Mouse (Mus musculus) mouse embryonic stem cell (cell line): ENCODE measurements around the gene Minpp1.

Experiments
- in situ Hi-C, 2 experiments: fragments of 300-500 bp; cut with MboI; formaldehyde crosslinking; loops; 1 replicate in 1 of 2; 3 replicates in 1 of 2; pipeline ENCODE4 v1.14.3; 2019 to 2020; ENCODE audit warnings: low sequenced_read_pairs in 2 of 2, low pct_unique_long_range_greater_than_20kb in 1 of 2, mixed read lengths in 1 of 2; ENCODE audit not compliant: unreplicated experiment in 1 of 2

Gene Minpp1

DNA sequence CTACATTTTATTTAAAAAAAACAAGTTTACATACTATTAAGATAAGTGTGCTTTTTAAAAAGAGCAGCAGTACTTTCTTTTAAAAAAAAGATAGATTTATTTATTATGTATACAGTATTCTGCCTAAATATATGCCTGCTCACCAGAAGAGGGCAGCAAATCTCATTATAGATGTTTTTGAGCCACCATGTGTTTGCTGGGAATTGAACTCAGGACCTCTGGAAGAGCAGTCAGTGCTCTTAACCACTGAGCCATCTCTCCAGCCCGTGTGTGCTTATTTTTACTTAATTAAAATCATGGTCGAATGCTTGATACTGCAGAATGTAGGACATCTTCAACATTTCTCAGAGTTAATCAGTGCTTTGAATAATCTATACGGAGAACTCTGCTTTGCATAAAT, 35.9 kb downstream of the Minpp1 start:
- in situ Hi-C loops = no loop called here

DNA sequence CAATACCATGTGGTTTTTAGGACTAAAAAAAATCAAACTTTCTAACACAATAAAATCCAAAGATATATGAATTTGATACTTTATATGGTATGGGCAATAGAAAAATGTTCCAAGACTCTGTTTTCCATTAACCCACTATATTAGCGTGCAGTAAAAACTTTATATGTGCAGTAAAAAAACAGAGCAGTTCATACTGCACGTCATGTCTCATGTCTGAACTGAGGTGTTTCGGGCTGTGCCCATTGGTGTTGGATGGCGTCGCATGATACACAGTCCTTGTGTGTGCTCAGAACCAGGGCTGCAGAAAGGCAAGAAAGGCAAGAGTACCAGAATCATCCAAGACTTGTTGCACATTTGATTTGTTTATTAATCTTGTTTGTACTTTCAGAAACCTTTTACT, 36.7 kb downstream of the Minpp1 start:
- in situ Hi-C loops = no loop called here

DNA sequence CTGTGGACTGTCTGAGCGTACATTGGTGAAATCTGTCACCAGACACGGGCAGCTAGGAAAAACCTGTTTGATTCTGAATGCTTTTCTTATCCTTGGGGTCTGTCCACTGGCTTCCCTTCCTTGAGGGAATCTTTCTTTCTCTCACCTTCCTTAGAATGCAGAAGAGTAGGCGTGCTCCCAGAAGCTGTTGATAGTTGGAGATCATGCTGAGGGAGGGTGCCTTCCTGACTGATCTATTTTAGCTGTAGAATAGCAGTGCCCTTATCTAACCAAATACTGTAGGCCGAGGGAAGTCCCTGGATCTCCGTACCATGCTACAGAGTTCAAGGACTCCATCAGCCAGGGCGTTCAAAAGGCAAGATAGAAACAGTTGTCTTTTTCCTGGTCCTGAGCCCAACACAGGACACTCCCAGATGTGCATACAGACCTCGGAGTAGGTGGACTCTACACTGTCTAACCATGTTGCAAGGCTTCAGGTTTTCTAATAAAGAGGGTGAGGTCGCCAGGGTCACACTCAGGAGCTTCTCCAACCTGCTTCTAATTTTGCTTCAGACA, 37.3 kb downstream of the Minpp1 start:
- in situ Hi-C loops = no loop called here

DNA sequence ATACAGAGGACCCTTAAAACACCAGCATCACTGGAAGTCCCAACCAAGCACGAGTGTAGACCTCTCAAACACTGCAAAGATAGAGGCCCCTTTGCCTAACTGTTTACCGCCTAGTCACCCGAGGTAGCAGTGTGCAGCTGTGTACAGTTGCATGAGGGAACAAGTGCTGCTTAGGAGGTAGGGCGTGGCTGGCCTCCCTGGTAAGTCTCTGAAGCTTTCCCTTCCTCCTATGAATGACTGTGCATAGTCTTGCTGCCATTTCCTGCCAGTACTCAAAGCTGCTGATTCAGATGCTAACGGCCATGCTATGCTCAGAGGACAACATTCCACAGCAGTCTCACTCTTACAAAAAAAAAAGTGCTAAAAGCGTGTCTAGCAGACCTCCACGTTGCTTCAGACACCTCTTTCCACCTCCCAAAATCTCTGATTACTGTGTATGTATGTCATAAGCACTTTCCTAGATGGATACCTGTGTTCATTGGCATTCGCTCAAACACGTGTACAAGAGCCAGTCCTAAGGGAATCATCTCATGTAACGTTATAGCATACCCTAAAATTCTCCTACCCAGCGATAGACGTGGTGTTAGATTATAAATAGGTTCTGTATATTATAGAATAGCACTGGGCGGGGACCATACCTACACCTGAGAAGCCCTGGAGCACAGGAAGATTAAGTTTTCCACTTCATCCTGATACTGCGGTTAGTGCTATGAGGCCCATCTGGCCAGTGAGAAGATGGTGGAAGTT, 38.4 kb downstream of the Minpp1 start:
- in situ Hi-C loops = no loop called here

DNA sequence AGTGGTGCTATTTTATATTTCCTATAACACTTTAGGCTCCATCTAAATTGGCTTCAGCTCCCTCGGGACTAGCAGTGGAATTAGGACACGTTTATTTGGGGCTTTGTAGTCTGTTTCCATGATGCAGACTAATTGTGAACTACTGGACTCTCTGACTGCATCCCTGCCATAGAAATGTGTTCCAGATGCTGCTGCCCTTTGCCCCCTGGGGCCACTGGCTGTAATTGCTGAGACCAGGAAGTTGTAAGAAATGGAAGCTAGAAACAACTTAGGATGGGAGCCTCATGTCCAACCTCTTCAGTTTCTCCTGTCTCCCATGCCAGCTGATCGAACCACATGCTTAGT, 38.9 kb downstream of the Minpp1 start:
- in situ Hi-C loops = no loop called here

DNA sequence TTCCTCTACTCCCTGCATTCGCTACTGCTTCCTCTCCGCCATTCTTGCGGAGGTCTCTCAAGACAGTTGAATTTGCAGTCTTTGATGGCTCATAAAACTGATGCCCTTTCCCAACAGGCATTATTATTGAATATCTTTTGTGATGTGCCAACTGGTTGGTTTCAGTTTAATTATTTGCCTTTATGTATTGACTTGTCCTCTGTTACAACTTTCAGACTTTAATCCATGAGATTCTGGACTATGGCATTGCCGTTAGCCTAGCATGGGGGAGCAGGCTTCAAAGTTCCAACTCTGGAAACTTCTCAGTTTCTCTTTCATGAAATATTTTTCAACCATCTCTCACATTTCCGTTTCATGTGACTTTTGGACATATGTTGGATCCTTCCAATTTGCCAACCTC, 41.6 kb downstream of the Minpp1 start:
- in situ Hi-C loops = no loop called here

DNA sequence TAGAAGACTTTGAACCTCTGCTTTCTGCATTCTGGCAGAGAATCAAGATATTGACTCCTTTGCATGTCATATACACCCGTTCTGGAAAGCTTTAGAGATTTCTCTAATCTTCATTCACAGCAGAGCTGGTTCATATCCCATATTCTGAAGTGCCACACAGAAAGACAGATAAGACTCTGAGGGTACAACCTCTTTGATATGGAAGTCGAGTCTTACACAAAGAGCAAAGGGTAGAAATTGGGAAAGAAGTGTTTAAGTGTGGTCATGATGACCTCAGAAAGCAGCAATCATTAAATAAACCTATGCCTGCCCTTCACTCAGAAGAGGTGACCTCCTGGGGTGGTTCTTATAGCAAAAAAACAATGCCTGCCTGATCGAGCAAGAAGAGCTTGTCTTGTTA, 43.2 kb downstream of the Minpp1 start:
- in situ Hi-C loops = no loop called here

DNA sequence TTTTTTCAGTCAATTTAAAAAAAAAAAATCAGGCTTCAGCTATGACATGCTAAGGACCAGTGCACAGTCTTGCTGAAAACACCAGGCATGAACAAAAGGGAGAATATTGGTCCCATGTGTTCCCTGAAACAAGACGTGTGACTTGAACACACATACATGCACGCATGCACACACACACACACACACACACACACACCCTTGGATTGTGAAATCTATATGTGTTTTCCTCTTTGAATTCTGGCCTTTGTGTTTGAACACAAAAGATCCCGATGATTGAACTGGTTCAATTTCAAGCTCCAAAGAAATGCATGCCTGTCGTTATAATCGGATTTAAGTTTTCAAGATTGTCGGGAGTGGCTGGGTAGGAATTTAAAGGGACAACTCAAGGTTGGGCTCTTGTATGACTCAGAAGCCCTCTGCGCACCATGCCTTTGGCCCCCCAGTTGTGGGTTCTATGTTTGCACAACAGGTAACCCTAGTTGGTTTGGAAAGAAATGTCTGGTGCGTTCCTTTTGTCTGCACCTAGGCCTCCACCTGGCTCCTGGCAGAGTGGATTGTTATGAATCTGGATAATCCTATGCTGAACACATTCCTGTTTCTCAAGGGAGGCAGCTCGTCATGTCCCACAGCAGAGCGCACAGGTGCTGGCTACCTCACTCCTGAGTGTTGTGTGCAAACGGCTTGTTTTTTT, 43.8 kb downstream of the Minpp1 start:
- in situ Hi-C loops = no loop called here

DNA sequence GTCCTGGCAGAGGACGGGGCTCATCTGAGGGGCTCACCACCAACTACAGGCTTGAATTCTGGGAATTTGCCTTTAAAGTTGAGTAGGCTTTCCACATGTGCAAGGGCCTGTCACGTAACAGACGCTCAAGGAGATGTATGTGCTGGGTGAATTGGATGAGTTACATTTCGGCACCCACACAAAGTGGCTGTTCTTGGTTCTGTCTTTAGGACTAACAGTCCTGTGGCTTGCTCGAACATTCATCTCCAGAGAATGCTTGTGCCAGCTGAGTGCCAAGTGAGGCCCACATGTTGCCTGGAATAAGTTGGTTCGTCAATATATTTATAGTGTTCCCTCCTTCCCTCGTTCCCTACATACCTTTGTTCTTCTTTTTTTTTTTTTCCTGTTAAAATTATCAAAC, 44.7 kb downstream of the Minpp1 start:
- in situ Hi-C loops = no loop called here

DNA sequence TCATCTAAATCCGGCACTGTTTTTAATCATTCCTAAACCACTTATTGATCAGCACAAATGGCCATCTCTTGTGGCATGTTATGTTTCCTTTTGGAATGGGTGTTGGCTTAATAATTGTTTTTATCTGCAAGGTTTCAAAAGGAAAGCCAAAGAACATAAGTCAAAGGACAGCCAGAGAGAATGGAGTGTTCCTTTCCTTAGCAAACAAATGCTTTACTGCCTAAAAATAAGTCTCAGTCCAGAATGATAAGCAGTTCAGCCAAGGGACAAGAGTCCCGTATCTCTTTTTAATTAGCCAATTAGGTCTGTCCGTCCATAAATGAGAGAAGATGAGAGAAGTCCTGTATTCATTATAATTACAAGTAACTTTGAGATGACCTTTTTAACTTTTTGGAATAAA, 46.8 kb downstream of the Minpp1 start:
- in situ Hi-C loops = no loop called here

DNA sequence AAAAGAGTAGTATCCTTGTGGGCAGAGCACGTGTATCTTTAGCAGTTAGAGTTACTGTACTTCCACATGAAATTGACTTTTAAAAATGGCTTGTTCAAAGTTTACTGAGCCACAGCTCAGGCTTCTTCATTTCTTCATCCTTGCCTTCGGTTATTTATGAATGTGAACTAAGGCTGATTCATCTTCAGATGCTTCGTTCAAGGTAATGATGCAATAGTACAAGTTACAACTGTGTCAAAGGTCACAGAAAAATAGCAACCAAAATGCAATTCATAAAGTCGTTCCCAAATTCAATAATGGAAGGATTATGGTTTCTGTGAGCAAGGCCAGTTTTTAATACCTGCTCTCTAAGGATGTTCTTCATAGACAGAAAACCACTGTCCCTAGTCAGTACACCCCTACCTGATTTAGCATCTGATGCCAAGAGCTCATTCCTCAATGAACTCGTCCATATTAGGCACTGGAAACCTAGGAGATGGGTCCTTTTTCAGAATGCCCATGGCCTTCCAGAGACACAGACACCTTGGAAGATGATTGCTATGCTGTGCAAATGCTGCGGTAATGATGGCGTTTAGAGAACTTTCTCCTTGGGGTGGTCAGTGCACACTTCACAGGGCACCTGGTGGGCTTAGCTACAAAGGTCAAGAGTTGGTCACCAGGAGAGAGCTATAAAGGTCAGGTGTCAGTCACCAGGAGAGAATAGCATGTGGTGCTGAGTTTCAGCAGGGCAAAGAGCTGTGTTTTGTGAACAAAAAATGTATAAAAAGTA, 47.4 kb downstream of the Minpp1 start:
- in situ Hi-C loops = no loop called here

DNA sequence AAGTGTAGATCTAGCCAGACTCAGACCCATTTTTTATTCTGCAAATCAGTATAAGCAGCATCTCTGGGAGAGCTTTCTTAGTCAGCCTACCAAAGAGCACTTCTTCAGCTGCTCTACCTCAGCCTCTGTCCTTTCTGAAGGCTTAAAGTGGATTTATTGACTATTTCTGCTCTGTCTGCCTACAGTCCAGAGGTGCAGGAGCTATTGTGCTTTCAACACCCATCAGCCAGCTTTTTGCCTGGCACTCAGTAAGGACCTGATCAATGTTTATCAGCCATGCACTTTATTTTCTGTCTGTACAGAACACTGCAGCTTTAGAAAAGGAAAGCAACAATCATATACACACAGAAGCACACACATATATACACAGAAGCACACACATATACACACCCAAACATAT, 49.3 kb downstream of the Minpp1 start:
- in situ Hi-C loops = no loop called here

DNA sequence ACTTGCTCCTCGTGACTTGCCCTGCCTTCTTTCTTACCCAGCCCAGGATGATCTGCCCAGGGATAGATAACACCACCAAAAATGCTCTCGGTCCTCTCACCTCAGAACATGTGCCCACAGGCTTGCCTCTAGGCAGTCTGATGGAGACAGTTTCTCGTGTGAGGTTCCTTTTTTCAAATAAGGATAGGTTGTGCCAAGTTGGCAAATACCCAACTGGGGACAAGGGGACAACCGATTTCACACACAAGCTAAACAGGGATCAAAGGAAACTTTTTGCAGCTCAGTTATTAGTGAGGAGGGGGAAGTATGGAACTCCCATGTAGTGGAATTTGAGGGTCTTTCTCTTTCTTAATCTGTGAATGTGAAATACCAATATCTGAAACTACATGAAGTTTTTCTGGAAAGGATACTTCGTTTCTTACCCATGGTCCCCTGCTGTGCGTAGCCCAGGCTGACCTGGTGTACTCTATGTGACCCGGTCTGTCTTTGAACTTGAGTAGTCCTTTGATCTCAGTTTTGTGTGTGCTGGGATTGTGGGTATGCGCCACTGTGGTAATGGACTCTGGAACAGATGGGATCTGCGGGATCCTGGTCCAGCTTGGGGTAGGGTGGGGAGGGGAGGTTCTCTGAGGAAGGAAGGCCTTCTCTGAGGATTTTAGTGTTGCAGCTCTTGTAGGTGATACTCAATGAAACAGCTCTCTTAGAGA, 57.4 kb downstream of the Minpp1 start:
- in situ Hi-C loops = no loop called here

DNA sequence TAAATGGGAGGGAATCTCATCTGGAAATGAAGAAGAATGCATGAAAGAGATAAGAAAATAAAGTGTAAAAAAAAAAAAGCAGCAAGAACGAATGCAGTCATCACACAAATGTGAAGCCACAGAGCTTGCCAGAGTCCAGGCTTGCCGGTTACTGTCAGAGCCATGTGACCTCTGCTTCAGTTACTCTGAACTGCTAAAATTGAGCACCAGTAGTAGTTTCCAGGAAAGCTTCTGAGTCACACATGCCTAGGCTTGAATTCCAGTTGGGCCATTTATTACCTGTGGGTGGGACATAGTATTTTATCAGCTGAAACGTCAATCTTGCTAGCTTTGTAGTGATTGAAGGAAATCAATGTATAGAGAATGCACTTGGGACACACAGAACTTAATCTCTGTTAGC, 61.8 kb downstream of the Minpp1 start:
- in situ Hi-C loops = no loop called here

DNA sequence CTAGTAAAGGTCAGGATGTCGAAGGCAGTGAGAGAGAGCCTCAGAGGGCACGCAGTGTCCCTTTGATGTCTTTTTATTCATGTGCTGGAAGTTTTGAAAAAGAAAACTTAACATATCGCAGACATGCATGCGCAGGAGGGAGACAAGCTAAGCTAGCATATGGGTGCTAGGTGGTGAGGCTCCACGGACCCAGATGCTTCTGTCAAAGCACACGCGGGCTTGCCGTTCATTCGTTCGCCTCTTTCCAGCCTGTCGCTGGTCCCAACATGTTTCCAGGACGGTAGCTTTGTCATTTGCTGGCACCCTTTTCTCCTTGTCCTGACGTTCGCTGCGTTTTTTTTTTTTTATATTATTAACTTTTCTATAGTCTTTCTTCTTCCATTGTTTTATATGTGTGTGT, 62.6 kb downstream of the Minpp1 start:
- in situ Hi-C loops = no loop called here

DNA sequence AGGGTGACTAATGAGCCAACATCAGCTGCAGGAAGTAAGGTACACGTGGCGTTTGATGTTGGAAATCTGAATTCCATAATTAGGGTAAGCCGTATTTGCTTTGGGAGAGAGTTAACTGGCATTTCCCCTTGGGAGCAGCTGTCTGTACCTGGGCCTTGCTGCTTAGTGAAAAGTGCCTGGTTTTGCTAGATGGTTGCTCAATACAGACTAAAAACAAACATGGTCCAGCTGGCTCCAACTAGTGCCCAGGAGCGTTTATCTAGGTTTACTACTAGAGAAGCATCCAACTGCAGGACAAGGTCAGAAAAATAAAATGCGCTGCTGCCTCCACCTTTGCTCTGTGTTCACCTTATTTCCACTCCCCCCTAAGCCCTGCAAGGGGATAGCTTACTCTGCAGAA, 64.9 kb downstream of the Minpp1 start:
- in situ Hi-C loops = no loop called here

DNA sequence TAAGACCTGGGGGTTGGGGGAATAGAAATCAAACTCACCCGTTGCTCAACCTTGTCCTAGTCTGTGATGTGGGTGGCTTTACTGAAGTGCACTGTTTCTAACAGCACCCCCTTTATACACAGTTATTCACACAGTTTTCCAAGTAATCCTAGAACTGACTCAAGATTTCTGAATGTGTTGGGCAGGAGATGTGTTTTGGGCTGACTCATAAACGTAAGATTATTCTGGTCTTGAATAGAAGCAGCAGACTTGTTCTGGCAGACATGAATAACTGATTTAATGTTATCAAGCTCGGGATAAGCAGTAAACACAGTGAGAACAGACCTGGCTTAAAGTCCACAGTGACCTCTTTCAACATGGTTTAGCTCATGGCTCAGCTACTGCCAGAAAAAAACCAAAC, 65.9 kb downstream of the Minpp1 start:
- in situ Hi-C loops = no loop called here

DNA sequence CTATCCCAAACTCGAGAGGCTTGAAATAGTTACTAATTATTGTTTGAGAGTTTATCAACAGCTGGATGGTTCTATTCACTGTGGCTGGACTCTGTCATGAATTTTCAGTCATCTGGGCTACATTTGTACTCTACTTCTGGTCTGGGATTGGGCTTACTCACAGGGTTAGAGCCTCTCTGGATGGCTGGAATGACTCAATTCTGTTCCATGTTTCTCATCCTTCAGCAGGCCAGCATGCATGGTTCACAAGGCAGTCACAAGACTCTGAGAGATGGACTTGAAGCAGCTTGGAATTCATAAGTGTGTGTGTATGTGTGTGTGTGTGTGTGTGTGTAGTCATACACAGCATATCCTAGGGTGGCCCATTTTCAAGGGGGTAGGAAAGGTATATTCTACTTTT, 66.5 kb downstream of the Minpp1 start:
- in situ Hi-C loops = no loop called here

DNA sequence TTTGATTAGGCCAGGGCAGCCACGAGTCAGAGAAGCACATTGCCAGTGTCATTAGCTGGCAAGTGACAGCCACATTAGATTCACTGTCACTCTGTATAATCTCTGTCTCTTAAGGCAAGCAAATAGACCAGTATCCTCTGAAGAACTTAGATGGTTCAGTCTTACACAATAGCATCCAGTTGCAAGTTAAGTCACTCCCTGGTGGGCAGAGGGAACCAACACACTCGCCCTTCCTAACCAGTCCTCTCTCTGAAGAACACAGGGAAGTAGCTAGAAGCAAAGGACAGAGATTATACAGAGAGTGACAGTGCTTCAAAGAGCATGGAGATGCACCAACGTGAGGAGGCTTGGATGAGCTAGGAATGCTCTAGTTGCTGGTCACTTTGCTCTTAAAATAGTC, 67.7 kb downstream of the Minpp1 start:
- in situ Hi-C loops = no loop called here
